Mouse (Mus musculus) frontal cortex, adult 2 months (tissue): ENCODE results near the gene Txk. TPM values are rescaled to one million over a fixed set of nuclear protein-coding genes. Genes with fewer than 3 reads are reported as not detected.

ENCODE experiments used
- DNase-seq, 2 experiments: peaks; one replicate each; pipeline ENCODE4 v3.0.0; 2022; ENCODE audit warnings: low spot score in 1 of 2; ENCODE audit errors: extremely low spot score in 1 of 2
- polyA plus RNA-seq: library from polyadenylated mRNA; depleted of rRNA; stranded (reverse); fragments of >200 nt; gene quantifications from 2 replicates; pipeline ENCODE4 v1.2.3, GENCODE M21; 2012

Txk gene
- polyA plus RNA-seq, 1 experiment = 0.34 TPM

GRCm38 (mm10) chr5:72755035-72755434, 2.5 kb upstream of the Txk start:
- DNase-seq = no peak

DNA sequence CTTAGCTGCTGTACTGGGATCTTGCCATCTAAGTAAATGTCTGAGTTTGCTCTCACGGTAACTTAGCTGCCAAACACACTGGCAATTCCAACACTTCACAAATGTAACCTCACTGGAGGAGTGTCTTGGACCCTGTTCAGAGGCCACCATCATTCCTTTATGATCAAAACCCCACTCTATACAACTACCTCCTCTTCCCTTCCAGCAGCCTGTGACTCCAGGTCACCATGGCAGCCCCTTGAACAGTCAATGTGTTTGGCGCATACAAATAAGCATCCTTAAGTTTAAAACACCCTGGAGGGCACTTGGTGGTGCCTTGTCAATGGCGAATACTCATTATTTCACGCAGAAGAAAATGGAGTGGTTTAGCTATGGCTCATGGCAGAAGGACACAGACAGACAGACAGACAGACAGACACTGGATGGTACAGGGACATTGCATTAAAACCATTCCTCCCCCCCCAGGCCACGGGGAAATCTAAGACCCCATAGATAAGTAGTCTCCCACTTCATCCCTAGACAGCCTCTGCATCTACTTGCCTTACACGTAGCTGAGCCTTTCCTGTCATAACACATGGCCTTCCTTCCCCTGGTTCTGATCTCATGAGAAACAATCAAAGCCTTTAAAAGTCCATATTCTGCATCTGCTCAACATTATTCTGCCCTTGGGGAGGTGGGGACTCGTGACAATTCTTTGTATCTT, 1.4 kb downstream of the Txk start:
- DNase-seq = no peak

GRCm38 (mm10) chr5:72750226-72750625, 2.4 kb downstream of the Txk start:
- DNase-seq = no peak

DNA sequence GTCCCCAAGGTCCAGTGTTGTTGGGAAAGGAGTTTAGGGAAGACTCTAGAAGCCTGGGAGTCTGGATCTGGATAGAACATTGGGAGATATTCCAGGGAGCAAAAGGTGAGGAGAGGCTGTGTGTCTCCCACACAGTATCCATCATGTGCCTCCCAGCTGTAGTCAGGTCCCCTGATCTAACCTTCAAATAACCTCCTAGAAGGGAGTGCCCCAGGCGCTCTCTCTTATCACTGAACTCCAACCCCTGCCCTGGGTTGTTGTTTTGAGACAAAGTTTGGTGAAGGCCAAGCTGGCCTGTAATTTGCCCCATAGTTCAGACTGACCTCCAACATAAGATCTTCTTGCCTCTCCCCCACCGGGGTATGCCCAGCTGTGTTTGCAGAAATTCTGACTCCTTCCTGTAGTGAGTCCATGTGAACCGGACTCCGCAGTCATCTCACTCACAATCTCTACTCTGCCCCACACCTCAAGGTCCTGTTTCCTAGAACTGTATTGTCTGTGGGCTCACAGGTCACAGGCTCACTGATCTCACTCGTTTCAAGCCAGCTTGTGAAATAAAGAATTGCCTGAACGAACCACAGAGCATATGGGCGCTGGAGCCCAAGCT, 3.8 kb downstream of the Txk start:
- DNase-seq = no peak

DNA sequence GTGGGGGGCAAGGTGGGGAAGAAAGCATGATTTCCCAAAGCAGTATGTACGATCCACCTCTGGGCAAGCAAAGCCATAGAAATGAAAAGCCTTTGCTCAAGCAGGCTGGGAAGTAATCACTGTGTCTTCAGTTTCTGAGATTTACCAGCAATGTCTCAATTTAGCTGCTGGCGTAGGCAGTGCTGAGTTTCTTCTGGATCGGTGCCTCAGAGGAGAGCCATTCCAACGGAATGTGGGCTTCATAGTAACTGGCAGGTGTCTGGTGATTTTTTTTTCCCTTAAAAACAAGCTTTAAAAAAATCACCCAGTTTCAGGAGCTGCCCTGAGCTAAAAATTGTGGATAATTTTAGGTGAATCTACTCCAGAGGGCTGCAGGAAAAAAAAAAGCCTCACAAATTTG, 5.2 kb downstream of the Txk start:
- peak; percentile 73 to 87 for DNase-seq

DNA sequence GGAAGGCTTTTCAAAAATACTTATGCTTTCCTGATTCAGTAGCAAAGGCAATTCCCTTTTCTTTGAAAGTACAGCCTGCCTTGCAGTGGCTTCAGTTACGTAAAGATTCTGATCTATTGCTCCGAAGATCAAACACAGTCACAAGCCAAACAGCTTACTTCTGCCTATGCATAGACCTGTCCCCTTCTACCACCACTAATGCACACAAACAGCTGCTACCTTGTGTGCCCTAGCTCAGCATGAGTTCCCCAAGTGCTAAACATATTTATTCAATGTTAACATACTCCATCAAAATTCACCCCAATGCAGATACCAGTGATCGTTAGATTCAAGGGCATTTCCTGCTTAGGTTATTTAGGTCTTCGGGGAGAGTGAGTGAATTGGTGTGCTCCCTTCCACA, 6.1 kb downstream of the Txk start:
- DNase-seq = no peak

DNA sequence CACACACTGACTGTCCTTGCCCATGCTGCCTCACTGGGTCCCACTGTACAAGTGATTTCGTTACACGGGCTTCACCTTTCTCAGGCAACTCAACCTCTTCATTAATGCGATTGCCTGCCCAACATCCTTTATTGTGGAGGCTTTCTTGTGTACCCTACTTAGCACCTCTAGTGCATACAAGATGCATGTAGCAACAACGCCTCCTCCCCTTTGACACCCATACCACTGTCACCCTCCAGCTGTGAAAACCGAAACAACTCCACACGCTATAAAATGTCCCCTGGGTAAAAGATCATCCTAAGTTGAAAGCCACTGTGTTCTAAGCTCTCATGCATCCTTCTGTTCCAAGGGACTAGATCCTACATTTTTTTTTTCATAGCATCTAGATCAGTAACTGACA, 9.5 kb downstream of the Txk start:
- DNase-seq = no peak

- DNase-seq = no peak
Measured at GRCm38 (mm10) chr5:72736868-72737267, 15.7 kb downstream of the Txk start.

DNA sequence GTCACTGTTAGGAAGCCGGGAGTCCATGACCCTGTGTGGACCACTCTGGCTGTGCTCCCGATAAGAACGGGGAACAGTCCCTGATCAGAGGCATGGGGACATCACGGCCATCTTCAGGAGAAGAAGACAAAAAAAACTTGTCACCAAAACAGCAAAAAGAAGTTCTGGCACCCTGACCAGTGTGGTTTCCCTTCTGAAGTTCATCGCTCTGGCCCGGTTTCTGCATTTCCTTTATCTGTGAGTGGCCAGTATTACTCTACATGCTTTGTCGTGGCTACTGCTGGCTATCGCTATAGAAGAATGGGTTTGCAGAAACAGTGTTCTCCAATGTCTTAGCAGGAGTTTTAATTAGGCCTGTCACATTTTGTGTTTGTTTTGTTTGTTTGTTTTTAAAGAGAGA, 16.1 kb downstream of the Txk start:
- no peak for DNase-seq

DNA sequence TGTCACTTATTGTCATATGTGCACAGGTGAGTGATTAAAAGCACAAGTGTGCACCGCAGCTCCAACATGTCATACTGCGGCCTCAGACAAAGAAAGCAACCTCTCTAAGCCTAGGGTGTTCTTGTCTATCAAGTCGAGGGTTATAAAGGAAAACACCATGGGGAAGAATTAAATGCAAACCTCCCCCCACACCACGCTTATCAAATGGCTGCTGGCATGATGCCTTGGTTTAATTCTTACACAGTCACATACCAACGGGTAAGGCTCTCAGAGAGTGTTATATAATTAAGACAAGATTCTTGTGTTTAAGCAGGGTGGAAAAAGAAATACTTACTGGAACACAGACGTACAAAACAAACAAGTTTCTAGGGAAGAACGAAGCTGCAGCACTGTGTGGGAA, 16.8 kb downstream of the Txk start:
- DNase-seq = no peak

DNA sequence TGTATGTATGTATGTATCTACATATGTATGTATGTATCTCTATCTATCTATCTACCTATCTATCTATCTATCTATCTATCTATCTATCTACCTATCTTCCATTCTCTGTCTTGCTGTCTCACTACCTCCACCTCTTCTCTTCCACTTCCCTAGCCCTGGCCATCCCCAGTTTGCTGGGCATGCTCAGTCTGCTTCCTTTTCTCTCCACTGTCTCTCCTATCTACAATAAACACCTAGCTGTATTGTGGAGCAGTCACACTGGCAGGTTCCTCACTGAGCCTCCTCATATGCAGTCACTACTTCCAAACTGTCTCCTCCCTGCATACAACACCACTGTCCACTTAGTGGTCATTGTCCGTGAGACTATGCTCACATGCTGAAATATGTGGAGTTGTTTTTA, 19.7 kb downstream of the Txk start:
- DNase-seq = no peak

DNA sequence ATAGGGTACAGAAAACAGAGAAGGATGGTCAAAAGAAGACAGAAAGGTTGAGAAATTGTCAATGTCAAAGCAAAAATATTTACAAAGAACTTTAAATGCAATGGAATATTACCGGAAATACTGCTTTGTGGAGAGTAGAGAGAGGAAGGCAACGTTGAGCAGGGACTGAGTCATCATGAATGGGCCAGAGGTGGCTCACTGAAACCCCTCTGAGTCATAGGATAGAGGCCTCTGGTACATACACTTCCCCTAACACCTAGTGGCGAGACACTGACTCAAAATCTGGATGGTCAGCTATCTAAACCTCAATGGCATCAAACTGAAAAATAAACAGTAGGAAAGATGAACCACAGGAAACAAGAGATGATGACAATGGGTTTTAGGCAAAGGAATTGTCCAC, 27.2 kb downstream of the Txk start:
- DNase-seq = no peak

DNA sequence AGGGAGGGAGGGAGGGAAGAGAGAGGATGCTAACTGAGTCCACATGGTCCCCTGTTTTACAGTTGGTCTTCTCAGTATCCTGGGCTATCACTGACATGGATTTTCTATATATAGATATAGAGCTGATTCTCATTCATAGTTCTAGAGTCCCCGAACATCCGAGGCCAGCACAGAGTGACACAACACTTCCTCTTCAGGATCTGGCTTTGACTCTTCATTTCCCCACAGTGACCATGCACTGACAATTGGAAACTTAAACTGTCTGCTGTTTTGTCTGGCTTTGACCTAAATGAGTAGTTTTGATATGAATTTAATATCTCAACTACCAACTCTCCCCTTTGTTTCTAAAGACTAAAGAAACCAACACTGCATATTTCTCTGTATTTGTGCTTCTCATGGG, 29.1 kb downstream of the Txk start:
- no peak for DNase-seq

DNA sequence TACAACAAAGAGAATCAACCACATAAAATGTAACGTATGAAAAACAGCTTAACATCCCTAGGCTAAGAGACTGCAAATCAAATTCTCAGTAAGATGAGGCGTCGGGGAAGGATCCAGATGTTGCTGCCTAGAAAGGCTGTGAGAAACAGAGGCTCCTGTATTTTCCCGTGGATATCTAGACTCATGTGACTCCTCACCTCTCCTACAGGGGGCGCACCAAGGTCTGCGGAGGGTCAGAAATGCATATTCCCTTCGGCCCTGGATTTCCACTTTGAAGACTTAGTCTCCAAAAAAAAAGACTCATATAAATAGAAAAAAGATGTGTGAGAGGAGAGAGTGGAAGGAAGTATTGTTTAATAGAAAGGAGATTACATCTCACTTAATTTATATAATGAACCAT, 32.0 kb downstream of the Txk start:
- DNase-seq = no peak

GRCm38 (mm10) chr5:72710572-72711278, 41.9 kb downstream of the Txk start:
- DNase-seq = peak; percentile 33 to 89

DNA sequence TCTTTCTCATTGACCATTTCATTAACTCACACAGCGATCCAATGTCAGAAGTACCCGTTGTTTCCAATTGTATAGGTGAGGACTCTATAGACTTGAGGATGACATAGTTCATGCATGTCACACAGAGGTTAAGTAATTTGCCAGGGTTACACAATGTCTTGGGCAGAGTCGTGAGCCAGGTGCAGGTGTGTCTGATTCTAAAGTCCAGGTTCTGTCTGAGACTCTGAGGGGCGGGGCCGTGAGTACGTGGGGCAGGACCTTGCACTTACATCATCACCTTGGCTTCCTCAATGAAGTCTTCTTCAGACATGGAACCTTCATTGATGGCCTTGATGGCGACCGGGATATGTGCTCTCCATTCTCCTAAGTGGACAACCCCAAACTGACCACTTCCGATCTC, 42.6 kb downstream of the Txk start:
- no peak for DNase-seq

DNA sequence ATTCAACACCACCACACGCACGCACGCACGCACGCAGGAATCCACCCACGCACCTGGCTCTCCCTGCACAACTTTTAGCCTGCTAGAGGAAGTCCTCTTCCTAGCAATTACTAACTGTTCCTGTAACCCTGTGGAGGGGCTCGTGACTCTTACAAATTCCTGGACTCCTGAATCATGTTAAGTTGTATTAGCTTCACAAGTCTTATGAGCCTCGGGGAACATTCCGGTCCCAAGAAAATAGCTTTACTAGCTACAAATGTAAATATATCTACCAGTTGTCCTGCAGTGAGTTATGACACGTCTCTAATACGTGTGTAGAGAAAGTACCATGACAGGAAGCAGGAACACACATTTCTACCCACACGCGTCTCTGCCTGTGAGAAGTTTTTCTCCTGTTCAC, 43.1 kb downstream of the Txk start:
- no peak for DNase-seq

DNA sequence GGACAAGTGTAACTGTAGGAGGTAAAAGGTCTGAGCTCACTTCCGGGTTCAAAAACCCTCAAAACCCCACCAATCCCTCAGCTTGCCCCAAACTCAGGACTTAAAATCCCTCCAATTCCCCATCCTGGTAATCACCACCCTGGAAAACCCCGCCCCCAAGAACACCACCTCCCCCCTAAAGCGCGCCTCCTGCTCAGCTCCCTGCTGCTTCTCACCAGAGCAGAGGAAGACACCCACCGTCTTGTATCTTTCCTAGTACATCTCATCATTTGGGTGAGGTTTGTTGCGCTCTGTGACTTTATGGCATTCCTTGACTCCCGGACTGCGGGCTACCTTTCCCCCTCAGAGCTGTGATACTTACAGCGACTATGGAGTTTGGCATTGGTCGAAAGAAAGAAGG, 45.9 kb downstream of the Txk start:
- DNase-seq = no peak

DNA sequence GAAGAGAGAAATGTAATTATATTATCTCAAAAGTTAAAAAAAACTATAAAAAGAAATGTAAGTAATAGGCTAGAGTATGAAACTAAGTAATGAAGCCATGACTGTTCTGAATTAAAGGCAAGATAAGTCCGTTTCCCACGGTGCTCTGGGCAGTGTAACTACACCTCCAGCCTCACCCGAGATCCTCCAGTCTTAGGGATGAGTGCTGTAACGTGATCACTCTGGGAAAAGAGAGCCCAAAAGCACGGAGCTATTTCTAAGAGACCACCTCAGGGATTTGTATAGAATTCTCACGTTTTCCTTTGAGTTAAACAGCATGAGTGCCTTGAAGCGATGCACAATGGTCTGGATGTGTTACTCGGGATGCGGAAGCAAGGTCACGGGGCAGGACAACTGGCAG, 46.5 kb downstream of the Txk start:
- DNase-seq = no peak

DNA sequence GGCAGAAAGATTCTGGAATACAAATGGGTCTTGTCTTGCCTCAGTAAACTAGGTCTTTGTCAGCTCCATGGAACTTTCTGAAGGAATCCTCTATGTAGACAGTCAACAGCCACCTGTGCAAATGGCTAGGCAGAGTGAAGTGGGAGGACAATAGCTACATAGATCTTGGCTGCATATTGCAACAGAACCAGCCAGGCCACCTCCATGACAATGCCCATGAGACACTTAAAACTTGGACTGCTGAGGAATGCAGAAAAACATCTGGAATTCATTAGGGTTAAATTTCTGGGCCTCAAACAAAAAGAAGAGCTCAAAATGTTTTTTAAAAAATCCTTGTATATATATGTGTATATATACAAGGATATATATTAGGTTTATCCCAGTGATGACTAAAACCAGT, 50.4 kb downstream of the Txk start:
- no peak for DNase-seq

- DNase-seq = no peak
Measured at GRCm38 (mm10) chr5:72699500-72699818, 53.1 kb downstream of the Txk start.

- peak in 1 of 2 experiments; percentile 32 for DNase-seq
Measured at GRCm38 (mm10) chr5:72698818-72699499, 53.6 kb downstream of the Txk start.
